Mouse (Mus musculus): Measurements from ENCODE around the gene Pex11g.

Gene Pex11g

GRCm38 (mm10) chr8:3415661-3416060 lies 51.8 kb downstream of the Pex11g start:
- DNase-seq (ENCODE audit: low read depth, low spot score), result no peak

- no peak for DNase-seq (ENCODE audit: low read depth, low spot score)
These were observed 52.2 kb downstream of the Pex11g start for GRCm38 (mm10) chr8:3415259-3415658.

GRCm38 (mm10) chr8:3414639-3415190 lies 52.8 kb downstream of the Pex11g start:
- no peak for DNase-seq (ENCODE audit: low read depth, low spot score)

- no peak for DNase-seq (ENCODE audit: low read depth, low spot score)
These were observed 54.7 kb downstream of the Pex11g start for GRCm38 (mm10) chr8:3412816-3413215.

- DNase-seq (ENCODE audit: low read depth, low spot score), result no peak
These were observed 55.6 kb downstream of the Pex11g start for GRCm38 (mm10) chr8:3411901-3412301.

GRCm38 (mm10) chr8:3411085-3411484 lies 56.4 kb downstream of the Pex11g start:
- no peak for DNase-seq (ENCODE audit: low read depth, low spot score)

GRCm38 (mm10) chr8:3407417-3407816 lies 60.1 kb downstream of the Pex11g start:
- DNase-seq (ENCODE audit: low read depth, low spot score), result no peak
